ENCODE assay signal across 9 mouse cellular contexts in genomic region chr5:138154390-138154789, GRCm38 (mm10). TPM values are rescaled to one million over a fixed set of nuclear protein-coding genes. Genes with fewer than 3 reads are reported as not detected.
DNase-seq lines count a peak whose midpoint lies in the region; ATAC-seq and TF ChIP-seq lines count a peak whose summit lies in the region.
"Had no signal": no experiment of that assay in that cellular context is flagged by ENCODE, and none has a peak within 500 bp of the region (broad histone marks: within the 10 kb centered on the region; RNA-seq: fewer than 3 reads in every experiment).

No protein-coding gene starts in this region.

- no peak overlapping the region; the same call in 1 of the 2 replicates for H3K27ac ChIP-seq in gastrocnemius, adult 2 months
- no peak overlapping the region for H3K27ac ChIP-seq in neural tube, embryonic 11.5 days (ENCODE audit: low read depth, low read length)
- H3K27ac ChIP-seq in liver, embryonic 13.5 days = no peak overlapping the region

- H3K27me3 ChIP-seq in neural tube, embryonic 11.5 days (ENCODE audit: control insufficient read depth, insufficient read depth, low read length) = no peaks in the 10 kb centered on the region
- no peaks in the 10 kb centered on the region for H3K27me3 ChIP-seq in liver, embryonic 13.5 days

- H3K36me3 ChIP-seq in neural tube, embryonic 11.5 days (ENCODE audit: control insufficient read depth, insufficient read depth, low read length) = peaks cover 7% of the 10 kb centered on the region
- H3K36me3 ChIP-seq in liver, embryonic 13.5 days = peaks cover 25% of the 10 kb centered on the region

- H3K4me1 ChIP-seq in neural tube, embryonic 11.5 days (ENCODE audit: control insufficient read depth, insufficient read depth, low read length) = no peaks in the 10 kb centered on the region
- H3K4me1 ChIP-seq in liver, embryonic 13.5 days (replicated peaks) = peaks cover 18% of the 10 kb centered on the region

- WGBS in neural tube, embryonic 11.5 days = 87% methylated on average over 3 of the region's 3 CpGs
- 58% methylated on average over 3 of the region's 3 CpGs for WGBS in liver, embryonic 13.5 days (ENCODE audit: insufficient replicate concordance)

- no peak for DNase-seq in gastrocnemius, adult 2 months
- DNase-seq in gastrocnemius, adult 18-20 months (ENCODE audit: low spot score) = no peak
- DNase-seq in neural tube, embryonic 11.5 days (ENCODE audit: low spot score) = no peak
- DNase-seq in neural tube, embryonic 10.5 days (ENCODE audit: extremely low spot score, low spot score) = no peak
- DNase-seq in liver, embryonic 13.5 days = no peak
- DNase-seq in Muller cell, postnatal 12 days (ENCODE audit: inconsistent ontology term) = no peak
- DNase-seq in adrenal gland, postnatal 10 days = no peak
- DNase-seq: adrenal gland, postnatal 36 days had no signal

- peak overlapping the region; percentile 95 for H3K9ac ChIP-seq in neural tube, embryonic 11.5 days (ENCODE audit: low read length)
- peak overlapping the region; percentile 87 for H3K9ac ChIP-seq in liver, embryonic 13.5 days

- intact Hi-C loops in gastrocnemius, adult 2 months (cut with DNase I) = no loop called here

- no peak for ATAC-seq in neural tube, embryonic 11.5 days (ENCODE audit: insufficient read depth, low FRiP score, low TSS enrichment)
- ATAC-seq in liver, embryonic 13.5 days (ENCODE audit: low read depth) = no peak
- ATAC-seq in monocyte, adult 5-6 weeks (replicated peaks; ENCODE audit: insufficient number of reproducible peaks, low FRiP score, low TSS enrichment, poor library complexity, severe bottlenecking) = no peak

- TF ChIP-seq CTCF in gastrocnemius, adult 2 months (IDR thresholded peaks at IDR 0.05) = no peak

- H3K4me3 ChIP-seq in gastrocnemius, adult 2 months = peak overlapping the region; percentile 84
- peak overlapping the region; percentile 73 for H3K4me3 ChIP-seq in neural tube, embryonic 11.5 days (ENCODE audit: low read depth, low read length)
- H3K4me3 ChIP-seq in liver, embryonic 13.5 days (replicated peaks) = peak overlapping the region; percentile 87

- H3K9me3 ChIP-seq in neural tube, embryonic 11.5 days (ENCODE audit: control insufficient read depth, low read length) = no peaks in the 10 kb centered on the region
- H3K9me3 ChIP-seq in liver, embryonic 13.5 days (replicated peaks) = no peaks in the 10 kb centered on the region

- H3K4me2 ChIP-seq in neural tube, embryonic 11.5 days (ENCODE audit: low read depth) = peak overlapping the region; percentile 68
- H3K4me2 ChIP-seq in liver, embryonic 13.5 days = peak overlapping the region; percentile 83

RNA-seq across cellular contexts. Expression of gene Zfp113, which starts 1.2 kb away (rescaled TPM):
- total RNA-seq in gastrocnemius, adult 2 months (2021) = 1 to 10 TPM; 3.7 to 6.9 TPM
- 1 to 10 TPM; 4.9 to 5.8 TPM for total RNA-seq in gastrocnemius, adult 18-20 months (2021)
- polyA plus RNA-seq in neural tube, embryonic 11.5 days (2014; fragmentation: Nextera tagmentation; extraction: Ambion mirVana) = 25.5 and 27.8 TPM in 2 replicates
- 4.6 and 5.2 TPM in 2 replicates for polyA plus RNA-seq in liver, embryonic 13.5 days (2015; fragmentation: Nextera tagmentation; extraction: Ambion mirVana)
- 2.5 to 8.9 TPM (median 3.0 TPM) in 3 replicates for total RNA-seq in monocyte, adult 5-6 weeks (2017)
- 10 to 100 TPM; 10.6 to 14.3 TPM for total RNA-seq in adrenal gland, postnatal 10 days (2021)

RNA-seq across cellular contexts. Expression of gene Cops6, which starts 6.5 kb away (rescaled TPM):
- total RNA-seq in gastrocnemius, adult 2 months (2021) = 100 to 1,000 TPM in 1 of 2 experiments, 10 to 100 TPM in 1; 97.7 to 111 TPM
- total RNA-seq in gastrocnemius, adult 18-20 months (2021) = 100 to 1,000 TPM; 105 to 110 TPM
- polyA plus RNA-seq in neural tube, embryonic 11.5 days (2014; fragmentation: Nextera tagmentation; extraction: Ambion mirVana) = 316 and 319 TPM in 2 replicates
- 180 TPM in 2 replicates for polyA plus RNA-seq in liver, embryonic 13.5 days (2015; fragmentation: Nextera tagmentation; extraction: Ambion mirVana)
- total RNA-seq in monocyte, adult 5-6 weeks (2017) = 23.6 to 44.1 TPM (median 36.4 TPM) in 3 replicates
- 100 to 1,000 TPM; 151 to 155 TPM for total RNA-seq in adrenal gland, postnatal 10 days (2021)

RNA-seq across cellular contexts. Expression of gene Ap4m1, which starts 17.4 kb away (rescaled TPM):
- 10 to 100 TPM in 1 of 2 experiments, 1 to 10 TPM in 1; 8.4 to 10.3 TPM for total RNA-seq in gastrocnemius, adult 2 months (2021)
- 1 to 10 TPM; 6.6 to 7.0 TPM for total RNA-seq in gastrocnemius, adult 18-20 months (2021)
- polyA plus RNA-seq in neural tube, embryonic 11.5 days (2014; fragmentation: Nextera tagmentation; extraction: Ambion mirVana) = 15.7 and 17.2 TPM in 2 replicates
- 5.9 and 7.4 TPM in 2 replicates for polyA plus RNA-seq in liver, embryonic 13.5 days (2015; fragmentation: Nextera tagmentation; extraction: Ambion mirVana)
- 26.2 to 32.8 TPM (median 27.0 TPM) in 3 replicates for total RNA-seq in monocyte, adult 5-6 weeks (2017)
- 10 to 100 TPM; 19.7 to 31.9 TPM for total RNA-seq in adrenal gland, postnatal 10 days (2021)

RNA-seq across cellular contexts. Expression of gene Mcm7, which starts 17.8 kb away (rescaled TPM):
- 1 to 10 TPM; 8.6 to 9.0 TPM for total RNA-seq in gastrocnemius, adult 2 months (2021)
- 1 to 10 TPM; 6.5 to 7.8 TPM for total RNA-seq in gastrocnemius, adult 18-20 months (2021)
- polyA plus RNA-seq in neural tube, embryonic 11.5 days (2014; fragmentation: Nextera tagmentation; extraction: Ambion mirVana) = 272 and 282 TPM in 2 replicates
- polyA plus RNA-seq in liver, embryonic 13.5 days (2015; fragmentation: Nextera tagmentation; extraction: Ambion mirVana) = 224 and 255 TPM in 2 replicates
- total RNA-seq in monocyte, adult 5-6 weeks (2017) = 53.2 to 96.5 TPM (median 70.8 TPM) in 3 replicates
- total RNA-seq in adrenal gland, postnatal 10 days (2021) = 10 to 100 TPM; 52.6 to 68.5 TPM

RNA-seq across cellular contexts. Expression of gene Taf6, which starts 32.9 kb away (rescaled TPM):
- 10 to 100 TPM; 30.5 to 33.1 TPM for total RNA-seq in gastrocnemius, adult 2 months (2021)
- 10 to 100 TPM; 34.5 to 34.9 TPM for total RNA-seq in gastrocnemius, adult 18-20 months (2021)
- polyA plus RNA-seq in neural tube, embryonic 11.5 days (2014; fragmentation: Nextera tagmentation; extraction: Ambion mirVana) = 119 and 122 TPM in 2 replicates
- polyA plus RNA-seq in liver, embryonic 13.5 days (2015; fragmentation: Nextera tagmentation; extraction: Ambion mirVana) = 39.1 and 50.9 TPM in 2 replicates
- 14.3 to 27.3 TPM (median 19.1 TPM) in 3 replicates for total RNA-seq in monocyte, adult 5-6 weeks (2017)
- total RNA-seq in adrenal gland, postnatal 10 days (2021) = 10 to 100 TPM; 30.4 to 33.3 TPM
